8 mouse cellular contexts compared by ENCODE assay signal in genomic region chr16:10565278-10565885, GRCm38 (mm10). TPM values are rescaled to one million over a fixed set of nuclear protein-coding genes. Genes with fewer than 3 reads are reported as not detected.
A peak's percentile ranks its signal among the peaks of the same experiment; 100 is the strongest.
DNase-seq lines count a peak whose midpoint lies in the region; ATAC-seq lines count a peak whose summit lies in the region.

No protein-coding gene starts in this region.

- H3K36me3 ChIP-seq in limb, embryonic 15.5 days, result peaks cover 41% of the 10 kb centered on the region
- H3K36me3 ChIP-seq in splenic B cell, adult 2 months (ENCODE audit: control insufficient read depth, insufficient read depth, low read length, poor library complexity, severe bottlenecking), result peaks cover 1% of the 10 kb centered on the region

- no peaks in the 10 kb centered on the region for H3K27me3 ChIP-seq in limb, embryonic 15.5 days
- H3K27me3 ChIP-seq in splenic B cell, adult 2 months (ENCODE audit: control insufficient read depth, insufficient read depth, low read length, poor library complexity, severe bottlenecking), result no peaks in the 10 kb centered on the region

- peaks cover 7% of the 10 kb centered on the region; the same call in 1 of the 2 replicates for H3K4me1 ChIP-seq in limb, embryonic 15.5 days

- peak; percentile 84 for DNase-seq in A20 (ENCODE audit: low read depth, low spot score)
- DNase-seq in adrenal gland, adult 18-20 months (ENCODE audit: low spot score in 2 of 2), result peak; percentile 68 to 70
- DNase-seq in embryo, embryonic 11 days, result peak; percentile 82
- DNase-seq in gastrocnemius, postnatal 4 days (ENCODE audit: low spot score in 2 of 2), result peak; percentile 44 to 68
- DNase-seq in kidney, adult 18-20 months, result peak; percentile 65
- peak; percentile 82 for DNase-seq in splenic B cell, adult 2 months (ENCODE audit: low read depth, low spot score)

- no peak overlapping the region for H3K4me2 ChIP-seq in limb, embryonic 15.5 days

- WGBS in limb, embryonic 15.5 days, result 36% methylated on average over 4 of the region's 4 CpGs

- no peaks in the 10 kb centered on the region for H3K9me3 ChIP-seq in limb, embryonic 15.5 days

- peak; percentile 42; the same call in 1 of the 2 replicates for ATAC-seq in limb, embryonic 15.5 days (ENCODE audit: insufficient number of reproducible peaks, low FRiP score, low TSS enrichment, low read depth)
- peak; percentile 61; the same call in 1 of the 2 replicates for ATAC-seq in monocyte, adult 5-6 weeks (replicated peaks; ENCODE audit: insufficient number of reproducible peaks, low FRiP score, low TSS enrichment, poor library complexity, severe bottlenecking)

- no peak overlapping the region for H3K4me3 ChIP-seq in limb, embryonic 15.5 days

- no peak overlapping the region for H3K9ac ChIP-seq in limb, embryonic 15.5 days

- no peak overlapping the region for H3K27ac ChIP-seq in limb, embryonic 15.5 days

RNA-seq across cellular contexts. Expression of gene Clec16a, which starts 20.2 kb away (rescaled TPM):
- total RNA-seq in adrenal gland, adult 18-20 months (2021), result 10 to 100 TPM; 47.4 to 52.2 TPM
- 10 to 100 TPM; 22.3 to 26.2 TPM for total RNA-seq in gastrocnemius, postnatal 4 days (2021)
- polyA plus RNA-seq in limb, embryonic 15.5 days (2015; fragmentation: Nextera tagmentation; extraction: Ambion mirVana), result 34.3 and 39.5 TPM in 2 replicates
- 14.0 to 27.1 TPM (median 19.1 TPM) in 3 replicates for total RNA-seq in monocyte, adult 5-6 weeks (2017)

RNA-seq across cellular contexts. Expression of gene Dexi, which starts 22.5 kb away (rescaled TPM):
- 10 to 100 TPM; 20.2 to 25.8 TPM for total RNA-seq in adrenal gland, adult 18-20 months (2021)
- total RNA-seq in gastrocnemius, postnatal 4 days (2021), result 10 to 100 TPM; 32.9 to 37.5 TPM
- 16.4 and 21.5 TPM in 2 replicates for polyA plus RNA-seq in limb, embryonic 15.5 days (2015; fragmentation: Nextera tagmentation; extraction: Ambion mirVana)
- 4.7 to 11.4 TPM (median 10.3 TPM) in 3 replicates for total RNA-seq in monocyte, adult 5-6 weeks (2017)
